Mouse (Mus musculus): Measurements from ENCODE around the gene Tmcc3.

The Tmcc3 gene

GRCm38 (mm10) chr10:94360664-94361063 lies 48.9 kb downstream of the Tmcc3 start:
- no peak for DNase-seq (ENCODE audit: low spot score in 2 of 2)

DNA sequence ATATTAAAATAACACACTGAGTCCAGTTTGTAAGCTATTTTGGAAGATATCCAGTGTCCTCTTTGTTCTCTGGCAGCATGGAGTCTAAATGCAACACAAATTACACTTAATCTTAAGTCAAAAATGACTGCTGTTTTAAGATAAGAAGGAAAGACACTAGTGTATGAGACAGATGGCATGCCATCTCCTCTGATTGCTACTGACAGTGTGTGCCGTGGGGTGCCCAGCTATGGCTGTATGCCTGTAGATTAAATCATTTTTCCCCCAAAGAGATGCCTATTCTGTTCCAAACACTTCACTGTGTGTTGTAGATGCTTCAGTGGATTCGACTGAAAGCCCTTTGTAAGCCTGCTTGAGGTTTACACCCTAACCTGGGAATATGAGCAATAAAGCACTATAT lies 59.5 kb downstream of the Tmcc3 start:
- DNase-seq (ENCODE audit: low spot score in 2 of 2): no peak

- no peak for DNase-seq (ENCODE audit: low spot score in 2 of 2)
Observed at GRCm38 (mm10) chr10:94376941-94377340, 65.2 kb downstream of the Tmcc3 start.

DNA sequence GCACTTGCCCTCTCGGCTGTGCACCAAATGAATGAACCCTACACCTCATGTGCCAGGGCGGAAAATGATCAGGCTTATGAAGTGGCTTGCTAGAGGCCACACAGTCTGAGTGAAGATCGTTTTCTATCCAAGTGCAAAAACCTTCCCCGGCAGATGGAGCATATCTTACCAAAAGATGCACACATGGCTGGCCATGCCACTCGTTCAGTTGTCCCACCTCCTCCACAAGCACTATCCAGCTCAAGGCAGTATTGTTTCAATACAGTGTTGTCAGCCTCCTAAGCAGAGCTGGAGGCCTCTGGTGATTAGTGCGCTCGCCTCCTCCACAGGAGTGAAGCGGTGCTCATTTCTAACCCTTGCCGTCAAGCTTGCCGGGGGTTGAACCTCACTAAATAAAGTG lies 66.1 kb downstream of the Tmcc3 start:
- peak in 1 of 2 experiments; percentile 30 for DNase-seq (ENCODE audit: low spot score in 2 of 2)

DNA sequence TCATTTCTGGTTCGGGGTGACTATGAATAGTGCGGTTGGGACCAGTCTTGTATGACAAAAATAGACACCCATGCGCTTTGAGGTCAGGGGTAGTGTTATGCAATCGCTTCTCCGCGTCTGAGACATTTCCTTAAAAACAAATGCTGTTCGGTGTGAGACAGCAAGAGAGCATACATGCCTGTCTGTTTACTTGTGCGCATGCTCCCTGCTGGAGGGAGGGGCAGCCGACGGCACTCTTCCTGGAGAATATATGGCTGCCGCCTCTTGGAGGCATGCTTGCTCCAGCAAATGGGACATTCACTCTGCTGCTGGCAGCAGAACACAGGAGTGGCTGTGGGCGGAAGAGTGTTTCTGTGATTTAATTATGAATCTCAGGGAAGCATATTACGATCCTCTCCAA lies 66.6 kb downstream of the Tmcc3 start:
- peak; percentile 84 to 92 for DNase-seq (ENCODE audit: low spot score in 2 of 2)

- no peak for DNase-seq (ENCODE audit: low spot score in 2 of 2)
Observed at GRCm38 (mm10) chr10:94380082-94380481, 68.3 kb downstream of the Tmcc3 start.

DNA sequence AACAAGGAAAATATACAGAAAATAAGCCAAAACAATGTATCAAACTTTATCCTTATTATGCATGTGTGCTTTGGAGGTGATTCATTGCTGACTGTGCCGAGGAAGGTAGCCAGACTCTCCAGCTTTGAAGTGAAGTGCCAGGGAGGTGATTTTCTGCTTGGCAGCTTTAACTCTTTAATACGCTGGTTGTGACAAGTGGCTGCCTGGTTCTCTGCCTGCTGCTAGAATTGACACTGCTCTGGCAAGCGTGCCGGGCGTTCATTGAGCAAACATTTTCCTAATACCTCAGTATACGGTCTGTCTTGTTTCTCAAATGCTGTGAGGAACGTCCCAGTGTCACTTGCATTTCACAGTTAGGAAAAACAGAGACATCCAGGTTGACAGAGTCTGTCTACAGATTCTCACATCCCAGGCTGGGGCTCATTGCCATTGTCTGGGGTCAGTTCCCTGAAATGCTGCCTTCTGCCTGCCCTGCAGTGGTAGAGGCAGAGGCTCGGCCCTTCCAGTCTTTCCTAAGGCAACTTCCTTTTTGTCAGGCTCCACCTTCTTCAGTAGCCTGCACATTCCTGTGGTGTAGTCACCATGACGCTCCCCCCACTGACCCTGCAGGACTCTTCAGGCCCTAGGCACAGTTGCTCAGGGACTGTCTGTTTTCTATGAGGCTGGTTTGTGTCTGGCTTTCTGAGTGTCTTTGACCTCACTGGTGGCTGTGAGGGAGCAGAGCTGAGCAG lies 69.1 kb downstream of the Tmcc3 start:
- peak in 1 of 2 experiments; percentile 26 for DNase-seq (ENCODE audit: low spot score in 2 of 2)

- DNase-seq (ENCODE audit: low spot score in 2 of 2): no peak
Observed at GRCm38 (mm10) chr10:94381393-94381740, 69.6 kb downstream of the Tmcc3 start.

GRCm38 (mm10) chr10:94382618-94383017 lies 70.9 kb downstream of the Tmcc3 start:
- no peak for DNase-seq (ENCODE audit: low spot score in 2 of 2)

DNA sequence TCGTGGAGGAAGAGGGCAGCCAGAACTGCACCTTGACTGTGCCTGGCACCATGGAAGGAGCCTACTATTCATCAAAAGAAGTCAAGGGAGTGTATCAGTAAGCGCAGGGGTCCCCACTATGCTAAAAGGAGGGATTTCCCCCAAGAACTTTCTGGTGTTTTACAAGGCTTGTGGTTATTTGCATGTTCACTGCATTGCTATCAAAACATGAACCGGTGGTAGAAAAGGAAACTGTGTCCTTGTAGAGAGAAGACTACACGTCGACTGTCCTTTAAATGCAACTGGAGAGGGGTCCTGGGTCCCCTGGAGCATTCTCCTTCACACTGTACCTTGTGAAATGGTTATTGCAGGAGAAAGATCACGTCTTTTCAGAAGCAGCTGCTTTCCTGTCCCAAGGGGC lies 71.8 kb downstream of the Tmcc3 start:
- DNase-seq (ENCODE audit: low spot score in 2 of 2): no peak

GRCm38 (mm10) chr10:94389219-94389618 lies 77.5 kb downstream of the Tmcc3 start:
- no peak for DNase-seq (ENCODE audit: low spot score in 2 of 2)

DNA sequence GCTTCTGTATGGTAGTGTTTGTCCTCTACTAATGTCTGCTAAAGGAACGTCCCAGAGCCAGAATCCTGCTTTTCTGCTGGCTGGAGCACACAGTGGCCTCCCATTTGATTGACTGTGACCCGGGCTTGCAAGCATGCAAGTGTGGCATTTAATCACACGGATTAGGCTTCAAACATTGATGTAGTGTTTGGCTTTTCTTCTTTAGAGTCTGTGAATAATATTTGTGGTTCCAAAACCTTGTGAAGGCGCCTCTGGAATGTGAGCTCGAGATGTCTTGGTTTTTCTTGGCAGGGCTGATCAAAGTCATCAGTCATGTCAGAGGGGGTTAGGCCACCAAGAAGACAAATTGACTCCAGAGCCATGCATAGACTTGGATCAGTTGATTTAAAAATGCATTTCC lies 79.3 kb downstream of the Tmcc3 start:
- DNase-seq (ENCODE audit: low spot score in 2 of 2): no peak

DNA sequence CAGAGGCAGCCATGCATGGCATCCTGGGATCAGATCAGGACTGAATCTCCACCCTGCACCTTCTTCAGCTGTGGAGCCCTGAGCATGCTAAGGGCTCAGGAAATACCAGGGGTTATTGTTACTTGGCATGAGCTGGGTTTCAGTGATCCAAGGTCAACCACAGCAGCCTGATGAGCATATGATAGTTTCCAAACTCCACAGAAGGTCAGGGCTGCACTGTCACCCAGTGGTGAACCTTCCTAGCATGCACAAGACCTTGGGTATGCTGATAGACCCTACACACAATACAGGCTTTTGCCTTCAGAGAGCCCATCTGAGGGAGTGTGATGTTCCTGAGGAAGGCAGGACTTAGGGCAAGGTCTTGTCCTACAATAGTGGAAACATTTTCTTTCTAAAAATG lies 82.5 kb downstream of the Tmcc3 start:
- no peak for DNase-seq (ENCODE audit: low spot score in 2 of 2)

DNA sequence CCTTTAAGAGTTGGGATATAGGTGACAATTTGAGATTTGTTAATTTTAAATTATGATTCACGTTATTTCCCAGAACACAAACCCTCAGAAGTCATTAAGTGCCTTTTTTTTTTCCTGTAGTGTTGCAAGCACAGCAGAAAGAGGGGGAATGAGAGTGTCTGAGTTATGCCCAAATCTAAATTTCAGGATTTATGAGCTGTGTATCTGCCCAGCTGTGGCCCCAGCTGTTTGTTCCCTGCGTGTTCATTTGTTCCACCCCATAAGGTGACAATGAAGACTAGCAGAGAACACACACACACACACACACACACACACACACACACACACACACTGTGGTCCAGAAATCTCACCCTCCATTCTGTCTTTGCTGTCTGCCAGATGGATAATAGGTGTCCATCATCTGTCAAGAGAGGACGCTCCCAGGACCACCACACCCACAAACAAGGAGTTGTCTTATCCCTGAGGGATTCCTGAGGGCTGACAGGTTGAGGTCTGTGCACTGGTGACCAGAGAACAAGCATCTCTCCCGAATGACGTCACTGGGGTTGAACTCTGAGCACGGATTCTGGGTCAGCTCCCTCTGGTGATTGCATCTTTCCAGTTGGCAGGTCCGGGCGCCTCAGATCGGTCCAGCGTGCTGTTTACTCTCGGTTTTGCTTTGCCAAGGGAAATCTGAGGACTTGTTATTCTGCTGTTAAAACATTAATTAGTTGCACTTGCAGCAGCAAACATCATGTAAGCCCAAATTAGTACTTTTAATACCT lies 86.3 kb downstream of the Tmcc3 start:
- DNase-seq (ENCODE audit: low spot score in 2 of 2): no peak

DNA sequence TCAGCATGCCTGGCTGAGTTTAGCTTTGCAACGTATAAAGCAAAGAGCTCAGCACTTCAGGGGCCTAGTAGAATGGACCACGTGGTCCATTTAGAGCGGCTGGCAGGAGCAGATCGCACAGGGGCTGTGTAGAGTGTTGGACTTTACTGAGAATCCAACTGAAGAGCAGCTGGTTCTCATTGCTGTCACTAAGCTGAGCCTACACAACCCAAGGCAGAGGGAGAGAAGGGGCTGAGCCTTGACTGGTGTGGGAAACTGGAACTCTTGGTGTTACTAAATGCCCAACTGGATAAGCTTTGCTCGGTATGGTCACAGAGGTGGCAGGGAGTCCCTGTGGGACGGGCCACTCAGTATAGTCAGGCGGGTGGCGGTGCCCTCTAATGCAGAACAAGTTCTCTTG lies 89.1 kb downstream of the Tmcc3 start:
- DNase-seq (ENCODE audit: low spot score in 2 of 2): no peak

GRCm38 (mm10) chr10:94405456-94405855 lies 93.7 kb downstream of the Tmcc3 start:
- no peak for DNase-seq (ENCODE audit: low spot score in 2 of 2)

GRCm38 (mm10) chr10:94406821-94407220 lies 95.1 kb downstream of the Tmcc3 start:
- no peak for DNase-seq (ENCODE audit: low spot score in 2 of 2)

DNA sequence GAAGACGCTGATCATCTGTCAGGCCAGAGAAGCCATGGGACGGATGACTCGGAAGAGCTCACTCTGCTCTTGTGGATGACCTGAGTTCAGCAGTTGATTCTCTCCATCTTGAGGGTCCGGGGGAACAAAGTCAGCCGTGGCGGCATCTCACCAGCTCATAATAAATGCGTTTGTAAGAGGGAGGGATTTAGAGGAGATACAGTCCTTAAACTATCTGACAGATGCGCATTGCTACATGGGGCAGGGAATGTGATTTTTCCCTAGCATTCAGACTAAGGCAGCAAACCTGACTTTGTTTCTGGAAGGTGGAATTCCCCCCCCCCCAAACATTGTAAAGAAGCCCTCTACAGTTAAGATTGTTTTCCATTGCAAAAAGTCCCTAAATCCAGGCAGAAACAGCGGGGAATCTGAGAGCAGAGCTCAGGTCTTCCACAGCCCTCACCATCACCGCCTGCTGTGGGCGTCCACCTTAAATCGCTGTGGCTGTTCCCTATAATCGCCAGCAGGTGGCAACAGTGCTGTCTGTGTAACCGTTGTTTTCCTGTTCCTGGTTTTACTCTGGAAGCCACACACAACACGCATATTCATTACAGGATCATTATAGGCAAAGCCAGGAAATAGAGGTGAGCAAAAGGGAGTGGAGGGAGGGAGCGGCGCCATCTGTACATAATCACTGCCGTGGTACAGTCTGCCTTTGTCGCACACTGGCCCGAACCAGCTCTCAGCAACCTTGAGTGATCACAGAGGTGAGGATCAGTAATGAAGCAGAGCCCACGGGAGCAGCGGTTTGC lies 96.8 kb downstream of the Tmcc3 start:
- peak; percentile 46 to 89 for DNase-seq (ENCODE audit: low spot score in 2 of 2)

DNA sequence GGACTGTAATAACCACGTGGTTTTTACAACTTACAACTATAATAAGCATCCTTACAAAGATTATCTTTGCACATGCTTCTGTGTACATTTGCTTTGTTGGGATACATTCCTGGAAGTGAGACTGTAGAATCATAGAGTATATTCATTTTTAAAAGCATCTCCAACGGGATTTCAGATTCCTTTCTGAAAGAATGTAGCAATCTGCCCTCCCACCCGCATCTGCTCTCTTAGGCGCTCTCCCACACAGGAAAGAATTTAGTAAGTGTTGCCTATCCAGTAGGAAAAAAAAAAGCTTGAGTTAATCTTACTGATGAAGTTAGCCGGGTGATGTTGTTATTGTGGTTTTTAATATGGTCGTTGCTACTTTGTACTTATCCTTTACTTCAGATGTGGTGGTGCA lies 97.9 kb downstream of the Tmcc3 start:
- DNase-seq (ENCODE audit: low spot score in 2 of 2): peak; percentile 31 to 54

DNA sequence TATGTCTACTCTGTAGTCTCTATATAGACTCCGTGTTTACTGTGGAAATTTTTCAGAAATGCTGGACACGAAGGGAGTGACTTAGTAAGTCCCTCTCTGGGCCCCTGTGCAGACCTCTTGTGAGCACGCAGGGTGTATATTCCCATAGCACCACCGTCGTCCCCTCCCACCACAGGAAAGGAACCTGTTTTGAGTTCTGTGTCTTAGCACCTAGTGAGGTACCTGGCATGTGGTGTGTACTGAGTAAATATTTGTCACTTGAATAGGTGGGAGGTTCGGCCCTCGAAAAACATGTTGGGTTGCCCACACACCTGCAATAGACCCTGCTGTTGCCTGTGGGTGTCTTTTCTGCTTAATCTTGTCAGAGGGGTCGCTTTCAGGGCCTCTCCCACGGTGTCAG lies 99.8 kb downstream of the Tmcc3 start:
- DNase-seq (ENCODE audit: low spot score in 2 of 2): no peak

DNA sequence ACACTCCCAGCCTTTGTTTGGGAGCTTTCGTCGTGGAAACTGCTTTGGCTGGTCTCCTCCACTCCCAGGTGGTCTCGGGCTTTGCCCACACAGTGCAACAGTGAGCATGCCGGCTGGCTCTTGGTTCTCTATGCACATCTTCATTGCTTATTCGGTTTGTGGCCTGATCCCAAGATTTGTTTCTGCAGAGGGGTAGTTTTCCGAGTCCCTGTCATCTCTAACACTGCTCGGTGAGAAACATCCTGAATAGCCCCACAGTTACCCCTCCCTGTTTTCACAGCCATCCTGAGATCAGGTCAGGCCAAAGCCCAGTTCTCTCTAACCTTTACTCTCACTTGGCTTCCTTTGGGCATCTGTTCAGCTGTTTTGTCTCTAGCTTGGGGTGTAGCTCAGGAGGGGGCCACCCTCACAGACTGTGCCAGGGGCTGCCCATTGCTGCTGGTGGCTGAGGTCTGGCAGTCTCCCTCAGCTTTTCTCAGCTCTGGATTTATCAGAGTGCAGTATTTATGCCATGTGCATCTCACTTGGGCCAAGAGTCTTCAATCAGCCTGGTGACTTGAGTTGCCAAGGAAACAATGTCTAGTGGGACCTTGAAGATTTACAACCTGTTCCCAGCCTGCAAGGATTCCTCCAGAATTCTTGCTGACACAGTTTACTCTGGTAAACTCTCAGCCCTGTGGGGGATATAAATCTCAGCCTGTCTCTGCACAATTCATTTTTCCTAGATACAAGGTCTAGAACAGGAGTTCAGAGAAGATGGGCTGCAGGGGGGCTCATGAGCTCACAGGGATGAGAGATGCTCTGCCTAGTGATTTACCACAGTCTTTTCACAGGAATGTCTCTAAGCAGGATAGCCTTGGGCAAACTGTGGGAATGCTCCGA lies 102.3 kb downstream of the Tmcc3 start:
- no peak for DNase-seq (ENCODE audit: low spot score in 2 of 2)

Data from left cerebral cortex, adult 9 months (tissue).